7 mouse cellular contexts compared by ENCODE assay signal in the genomic region with DNA sequence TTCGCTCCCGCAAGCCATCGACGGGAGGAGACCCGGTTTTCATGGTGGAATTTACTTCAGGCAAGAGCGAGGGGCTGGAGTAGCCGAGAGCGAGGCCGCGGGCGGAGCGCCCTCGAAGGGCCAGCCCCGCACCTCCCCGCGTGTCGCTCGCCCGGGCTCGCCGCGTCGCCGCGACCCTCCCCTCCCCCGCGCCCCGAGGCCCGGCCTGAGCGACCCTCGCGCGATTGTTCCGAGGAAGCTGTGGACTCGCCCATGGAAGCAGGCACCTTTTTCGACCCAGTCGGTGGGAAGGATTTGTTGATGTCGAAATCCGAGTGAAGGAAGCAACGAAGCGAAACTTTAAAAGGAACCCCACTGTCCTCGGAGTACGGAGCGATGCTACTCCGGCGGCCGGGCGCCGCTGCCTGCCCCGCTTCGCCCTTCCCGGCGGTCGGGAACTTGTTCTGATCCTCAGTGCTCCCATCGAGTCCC. TPM values are rescaled to one million over a fixed set of nuclear protein-coding genes. Genes with fewer than 3 reads are reported as not detected.
DNase-seq lines count a peak whose midpoint lies in the region; ATAC-seq and TF ChIP-seq lines count a peak whose summit lies in the region.

No protein-coding gene starts in this region.

- peak; percentile 49 for DNase-seq in ES-CJ7 (ENCODE audit: low read depth, low spot score)
- peak; percentile 77 for DNase-seq in adrenal gland, postnatal 10 days
- peak; percentile 47 to 67 for DNase-seq in kidney, postnatal 36 days
- peak; percentile 57 for DNase-seq in lung, postnatal 14 days

- H3K4me3 ChIP-seq in embryonic fibroblast, embryonic 13.5 days (ENCODE audit: insufficient read depth, low read length), result peak overlapping the region; percentile 95
- peak overlapping the region; percentile 96 for H3K4me3 ChIP-seq in heart, embryonic 15.5 days
- H3K4me3 ChIP-seq in small intestine, adult 2 months (ENCODE audit: low read depth, low read length), result peak overlapping the region; percentile 100

- peak overlapping the region; percentile 86 for H3K9ac ChIP-seq in heart, embryonic 15.5 days

- H3K4me2 ChIP-seq in heart, embryonic 15.5 days, result peak overlapping the region; percentile 70

- no peaks in the 10 kb centered on the region for H3K4me1 ChIP-seq in embryonic fibroblast, embryonic 13.5 days (ENCODE audit: control insufficient read depth, insufficient read depth, low read length)
- H3K4me1 ChIP-seq in heart, embryonic 15.5 days (replicated peaks), result peaks cover 16% of the 10 kb centered on the region
- 0 out of 2 replicates have a peak, but pooled peaks cover 3% of the 10 kb centered on the region for H3K4me1 ChIP-seq in small intestine, adult 2 months (ENCODE audit: control insufficient read depth, insufficient read depth, insufficient read length, low read length)

- peak; percentile 76 for ATAC-seq in heart, embryonic 15.5 days (replicated peaks; ENCODE audit: insufficient number of reproducible peaks, insufficient read depth, low FRiP score, low read depth)

- TF ChIP-seq CTCF in embryonic fibroblast, embryonic 13.5 days (IDR thresholded peaks at IDR 0.05; ENCODE audit: borderline replicate concordance, insufficient read depth, low read length), result no peak
- no peak for TF ChIP-seq CTCF in small intestine, adult 2 months (IDR thresholded peaks at IDR 0.05; ENCODE audit: extremely low read depth, insufficient read length, insufficient replicate concordance, low read depth, low read length)

- no peaks in the 10 kb centered on the region for H3K27me3 ChIP-seq in heart, embryonic 15.5 days
- peaks cover 3% of the 10 kb centered on the region; the same call in 1 of the 2 replicates for H3K27me3 ChIP-seq in small intestine, adult 2 months (ENCODE audit: control insufficient read depth, insufficient read depth, low read length)

- peak; percentile 61 for TF ChIP-seq POLR2A in embryonic fibroblast, embryonic 13.5 days (IDR thresholded peaks at IDR 0.05; ENCODE audit: low read depth, low read length)
- TF ChIP-seq POLR2A in small intestine, adult 2 months (IDR thresholded peaks at IDR 0.05; ENCODE audit: low read depth, low read length), result no peak

- WGBS in heart, embryonic 15.5 days, result under 1% methylated on average over 54 of the region's 55 CpGs
- under 1% methylated on average over 54 of the region's 55 CpGs for WGBS in small intestine, adult 2 months

- H3K27ac ChIP-seq in embryonic fibroblast, embryonic 13.5 days (ENCODE audit: insufficient read depth, low read length), result peak overlapping the region; percentile 96
- peak overlapping the region; percentile 99 for H3K27ac ChIP-seq in heart, embryonic 15.5 days
- peak overlapping the region; percentile 75 for H3K27ac ChIP-seq in small intestine, adult 2 months (ENCODE audit: insufficient read depth, low read depth, low read length)

- no peaks in the 10 kb centered on the region for H3K36me3 ChIP-seq in heart, embryonic 15.5 days
- no peaks in the 10 kb centered on the region for H3K36me3 ChIP-seq in small intestine, adult 2 months (ENCODE audit: control insufficient read depth, insufficient read depth, low read length)

- H3K9me3 ChIP-seq in heart, embryonic 15.5 days (replicated peaks), result no peaks in the 10 kb centered on the region

RNA-seq across cellular contexts. Expression of gene Bmpr2, which starts 0.6 kb away (rescaled TPM):
- 10 to 100 TPM; 49.2 to 55.0 TPM for total RNA-seq in adrenal gland, postnatal 10 days (2021)
- 60.4 and 60.8 TPM in 2 replicates for polyA plus RNA-seq in embryonic fibroblast, embryonic 13.5 days (2011; ENCODE audit: insufficient read length, low read depth, missing spikeins)
- polyA plus RNA-seq in heart, embryonic 15.5 days (2015; fragmentation: Nextera tagmentation; extraction: Ambion mirVana), result 5.8 and 6.5 TPM in 2 replicates
- polyA plus RNA-seq in small intestine, adult 2 months (2012; rRNA removed), result 0.89 and 1.9 TPM in 2 replicates

Comparison
In these comparisons a context has a peak if more than half of its experiments do, and no peak if none do; other contexts are left out.
1. Peak in every context shown above with its lines: DNase-seq, ATAC-seq, H3K4me3 ChIP-seq and H3K27ac ChIP-seq.